Mouse (Mus musculus) heart, adult 2 months (tissue): ENCODE measurements around the gene Wbp11. TPM values are rescaled to one million over a fixed set of nuclear protein-coding genes. Genes with fewer than 3 reads are reported as not detected.

Source experiments
- DNase-seq, 2 experiments: peaks; one replicate each; pipeline ENCODE4 v3.0.0; 2021
- H3K27ac ChIP-seq: fragments of 200-600 bp; 2 replicates; pipeline ENCODE4 v1.8.1; 2022
- H3K27me3 ChIP-seq: fragments of 200-500 bp; 2 replicates; pipeline ENCODE4 v1.6.1; 2012; ENCODE audit warnings: mild to moderate bottlenecking, low read length, inconsistent platforms, mixed read lengths; ENCODE audit not compliant: control insufficient read depth, insufficient read depth
- H3K36me3 ChIP-seq: fragments of 200-500 bp; 2 replicates; pipeline ENCODE4 v1.6.1; 2012; ENCODE audit warnings: low read length, inconsistent platforms; ENCODE audit not compliant: control insufficient read depth, insufficient read depth
- H3K4me1 ChIP-seq: fragments of 200-500 bp; 2 replicates; pipeline ENCODE4 v1.6.1; 2011; ENCODE audit warnings: low read length; ENCODE audit not compliant: control insufficient read depth, insufficient read depth
- H3K4me3 ChIP-seq: fragments of 200-600 bp; 2 replicates; pipeline ENCODE4 v1.8.1; 2022
- H3K79me2 ChIP-seq: fragments of 200-500 bp; replicated peaks from 2 replicates; pipeline ENCODE4 v1.6.1; 2012; ENCODE audit warnings: mild to moderate bottlenecking, inconsistent platforms, low read length, moderate library complexity, mixed read lengths; ENCODE audit not compliant: control insufficient read depth, insufficient read depth
- H3K9ac ChIP-seq: fragments of 200-500 bp; 2 replicates; pipeline ENCODE4 v1.6.1; 2012; ENCODE audit warnings: low read depth, mild to moderate bottlenecking, control low read depth, inconsistent platforms, low read length, mixed read lengths
- CTCF ChIP-seq: fragments of 200-600 bp; IDR thresholded peaks from 2 replicates; pipeline ENCODE4 v1.8.1; 2022; ENCODE audit warnings: antibody characterized with exemption, mild to moderate bottlenecking, moderate library complexity
- EP300 ChIP-seq: fragments of 200-500 bp; IDR thresholded peaks from 2 replicates; pipeline ENCODE4 v1.6.1; 2011; ENCODE audit warnings: low read depth, low read length, control low read depth; ENCODE audit not compliant: insufficient read depth
- POLR2A ChIP-seq: fragments of 200-500 bp; IDR thresholded peaks from 2 replicates; pipeline ENCODE4 v1.6.1; 2011; ENCODE audit warnings: mild to moderate bottlenecking, low read depth, low read length, control low read depth; ENCODE audit not compliant: insufficient read depth
- WGBS: fragments of 180-500 bp; shearing (Covaris S2); methylation state at CpG from one replicate; pipeline ENCODE4 v1.1.7; 2018; 5-methylcytosine and 5-hydroxymethylcytosine counted together
- intact Hi-C: fragments of 180-260 bp; cut with DNase I; formaldehyde crosslinking; loops from one replicate; pipeline ENCODE4 v1.15.1; 2025
- polyA plus RNA-seq: library from polyadenylated mRNA; depleted of rRNA; stranded (reverse); fragments of >200 nt; gene quantifications from 2 replicates; pipeline ENCODE4 v1.2.3, GENCODE M21; 2012
- total RNA-seq, 2 experiments: library from RNA; stranded (reverse); gene quantifications; 2 replicates each; pipeline ENCODE4 v1.2.3; 2021

Wbp11 gene
- total and polyA plus RNA-seq, 3 experiments, result 28.7 to 68.1 (median 67.6) TPM

- Histone ChIP-seq H3K9ac (no peak overlapping the region), H3K4me1 (no peaks in the 10 kb centered on the region), H3K27ac (no peak overlapping the region), H3K27me3 (no peaks in the 10 kb centered on the region), H3K79me2 (no peaks in the 10 kb centered on the region), H3K36me3 (peaks cover 5% of the 10 kb centered on the region), H3K4me3 (no peak overlapping the region)
- no peak for TF ChIP-seq CTCF
- TF ChIP-seq EP300, result no peak
- no peak for DNase-seq
- 76% methylated on average over 21 of the region's 21 CpGs for WGBS
- intact Hi-C loops, result loop anchor here (10.0 kb wide), 1 partner anchor 1806 kb away; the partner anchor contains the start of gene Ddx47
Observed at GRCm38 (mm10) chr6:136820381-136820780, 7.7 kb downstream of the Wbp11 start.

GRCm38 (mm10) chr6:136817549-136817948 lies 10.5 kb downstream of the Wbp11 start:
- WGBS, result 82% methylated on average over 3 of the region's 3 CpGs
- H3K4me1 ChIP-seq, result no peaks in the 10 kb centered on the region
- TF ChIP-seq POLR2A, result no peak
- no peak for TF ChIP-seq EP300
- TF ChIP-seq CTCF, result no peak
- no peak overlapping the region for H3K9ac ChIP-seq
- DNase-seq, result no peak
- H3K36me3 ChIP-seq, result 0 out of 2 replicates have a peak, but pooled peaks cover 3% of the 10 kb centered on the region
- H3K27ac ChIP-seq, result no peak overlapping the region
- intact Hi-C loops, result no loop called here
- no peak overlapping the region for H3K4me3 ChIP-seq
- H3K79me2 ChIP-seq, result no peaks in the 10 kb centered on the region
- H3K27me3 ChIP-seq, result no peaks in the 10 kb centered on the region

- no peak overlapping the region for H3K9ac ChIP-seq
- 80% methylated on average over 21 of the region's 21 CpGs for WGBS
- intact Hi-C loops, result no loop called here
- no peak for DNase-seq
- no peak overlapping the region for H3K27ac ChIP-seq
- H3K4me1 ChIP-seq, result no peaks in the 10 kb centered on the region
- no peak for TF ChIP-seq EP300
- TF ChIP-seq POLR2A, result no peak
- TF ChIP-seq CTCF, result no peak
- no peaks in the 10 kb centered on the region for H3K79me2 ChIP-seq
- no peaks in the 10 kb centered on the region for H3K27me3 ChIP-seq
- 0 out of 2 replicates have a peak, but pooled peaks cover 3% of the 10 kb centered on the region for H3K36me3 ChIP-seq
- H3K4me3 ChIP-seq, result no peak overlapping the region
Observed at GRCm38 (mm10) chr6:136816826-136817225, 11.2 kb downstream of the Wbp11 start.

- Histone ChIP-seq H3K4me3 (no peak overlapping the region), H3K27me3 (no peaks in the 10 kb centered on the region), H3K27ac (no peak overlapping the region), H3K36me3 (0 out of 2 replicates have a peak, but pooled peaks cover 3% of the 10 kb centered on the region), H3K9ac (no peak overlapping the region), H3K4me1 (no peaks in the 10 kb centered on the region), H3K79me2 (no peaks in the 10 kb centered on the region)
- TF ChIP-seq CTCF, result no peak
- TF ChIP-seq POLR2A, result no peak
- no peak for TF ChIP-seq EP300
- DNase-seq, result no peak
- intact Hi-C loops, result no loop called here
- WGBS, result 91% methylated on average over 7 of the region's 7 CpGs
Observed at GRCm38 (mm10) chr6:136815381-136815780, 12.7 kb downstream of the Wbp11 start.

- no peak for TF ChIP-seq POLR2A
- peak; percentile 46 for TF ChIP-seq CTCF
- no peak for TF ChIP-seq EP300
- intact Hi-C loops, result no loop called here
- Histone ChIP-seq H3K4me1 (no peaks in the 10 kb centered on the region; the same call in 1 of the 2 replicates), H3K27me3 (no peaks in the 10 kb centered on the region), H3K36me3 (0 out of 2 replicates have a peak, but pooled peaks cover 3% of the 10 kb centered on the region), H3K79me2 (no peaks in the 10 kb centered on the region), H3K27ac (no peak overlapping the region), H3K4me3 (no peak overlapping the region), H3K9ac (no peak overlapping the region)
- DNase-seq, result no peak
- 21% methylated on average over 4 of the region's 4 CpGs for WGBS
Observed at GRCm38 (mm10) chr6:136813117-136813516, 14.9 kb downstream of the Wbp11 start.

GRCm38 (mm10) chr6:136811196-136811595 lies 16.8 kb downstream of the Wbp11 start:
- no peak for DNase-seq
- no peaks in the 10 kb centered on the region; the same call in 1 of the 2 replicates for H3K4me1 ChIP-seq
- intact Hi-C loops, result no loop called here
- no peak overlapping the region for H3K4me3 ChIP-seq
- H3K79me2 ChIP-seq, result no peaks in the 10 kb centered on the region
- H3K9ac ChIP-seq, result no peak overlapping the region
- 88% methylated on average over 10 of the region's 10 CpGs for WGBS
- TF ChIP-seq EP300 (no peak), CTCF (no peak), POLR2A (no peak)
- 0 out of 2 replicates have a peak, but pooled peaks cover 3% of the 10 kb centered on the region for H3K36me3 ChIP-seq
- no peak overlapping the region for H3K27ac ChIP-seq
- no peaks in the 10 kb centered on the region for H3K27me3 ChIP-seq
